Mouse (Mus musculus): ENCODE results near the gene Syn2.
"Not testable (repeated sequence)": the region's sequence is repeated elsewhere in the genome, so short reads cannot be mapped to it uniquely, and the experiment has no call there.

Gene Syn2

DNA sequence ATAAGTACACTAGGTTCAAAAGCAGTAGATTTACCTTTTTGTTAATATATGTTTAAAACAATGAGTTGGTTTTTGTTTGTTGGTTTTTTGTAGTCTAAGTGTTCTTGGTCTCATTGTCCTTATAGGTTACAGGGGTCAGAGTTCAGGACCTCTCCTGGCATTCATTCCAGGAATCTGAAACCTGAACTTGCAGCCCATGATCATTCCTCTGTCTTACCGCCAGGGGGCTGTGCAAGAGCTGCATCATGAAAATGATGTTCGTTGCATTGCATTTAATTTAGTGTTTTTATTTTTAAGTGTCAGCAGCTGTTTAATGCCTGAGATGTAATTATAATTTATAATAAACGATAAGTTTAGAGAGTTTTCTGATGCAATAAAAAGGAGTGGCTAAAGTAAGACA, 40.1 kb downstream of the Syn2 start:
- peak in 1 of 2 experiments; percentile 41 for DNase-seq (ENCODE audit: inconsistent age in 2 of 2, low spot score in 1 of 2)

DNA sequence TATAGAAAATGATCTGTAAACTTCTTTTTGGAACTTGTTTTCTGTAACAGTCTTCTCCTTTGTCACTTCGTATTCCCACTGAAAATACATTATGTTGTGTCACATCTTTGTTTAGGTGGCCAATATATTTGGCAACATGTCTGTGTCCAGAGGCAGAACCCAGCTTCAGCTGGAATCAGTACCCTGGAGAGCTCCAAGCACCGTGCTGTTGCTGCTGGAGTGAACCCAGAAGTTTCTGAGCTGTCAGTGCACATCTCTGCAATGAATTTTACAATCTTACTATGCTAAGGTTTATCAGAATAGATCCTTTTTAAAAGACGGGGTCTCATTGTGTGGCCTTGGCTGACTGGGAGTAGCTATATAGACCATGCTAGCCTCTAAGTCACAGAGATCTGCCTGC, 44.1 kb downstream of the Syn2 start:
- DNase-seq (ENCODE audit: inconsistent age in 2 of 2, low spot score in 1 of 2) = peak; percentile 38 to 78

DNA sequence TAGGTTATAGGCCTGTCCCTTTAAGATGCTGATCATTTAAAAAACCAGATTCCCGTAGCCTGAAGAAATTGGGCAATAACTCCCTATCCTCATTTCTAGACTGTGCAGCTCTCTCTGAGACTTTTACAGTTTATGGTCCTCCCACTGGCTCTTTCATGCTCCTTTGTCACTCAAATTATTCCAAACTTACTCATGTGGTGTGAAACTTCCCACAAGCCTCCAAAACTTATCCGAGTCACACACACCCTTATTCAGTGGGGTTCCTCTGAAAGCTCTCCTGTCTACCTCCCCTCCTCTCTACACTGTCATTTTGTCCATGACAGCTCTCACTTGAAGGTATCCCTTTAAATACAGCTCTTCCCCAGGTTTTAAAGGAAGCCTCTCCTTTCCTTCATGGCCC, 46.4 kb downstream of the Syn2 start:
- no peak for DNase-seq (ENCODE audit: inconsistent age in 2 of 2, low spot score in 1 of 2)

- no peak for DNase-seq (ENCODE audit: inconsistent age in 2 of 2, low spot score in 1 of 2)
Observed at GRCm38 (mm10) chr6:115191111-115191510, 56.4 kb downstream of the Syn2 start.

GRCm38 (mm10) chr6:115200753-115201152, 66.1 kb downstream of the Syn2 start:
- no peak for DNase-seq (ENCODE audit: inconsistent age in 2 of 2, low spot score in 1 of 2)

DNA sequence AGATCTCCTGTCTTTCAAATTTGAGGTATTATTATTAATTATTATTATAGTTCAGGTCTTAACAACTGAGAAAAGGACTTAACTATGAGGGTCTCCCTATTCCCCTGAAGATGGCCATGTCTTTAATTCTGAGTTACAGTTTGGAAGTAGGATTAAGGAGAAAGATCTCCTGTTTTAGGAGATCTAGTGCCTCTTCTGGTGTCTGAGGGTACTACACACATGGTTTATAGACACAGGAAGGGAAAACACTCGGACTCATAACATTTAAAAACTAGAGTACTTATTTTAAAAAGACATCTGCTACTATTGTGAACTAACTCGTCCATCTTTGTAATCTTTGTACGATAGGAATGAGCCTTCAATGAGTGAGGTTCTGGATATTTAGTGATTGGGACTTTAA, 68.3 kb downstream of the Syn2 start:
- no peak for DNase-seq (ENCODE audit: inconsistent age in 2 of 2, low spot score in 1 of 2)

- peak in 1 of 2 experiments; percentile 40 for DNase-seq (ENCODE audit: inconsistent age in 2 of 2, low spot score in 1 of 2)
Observed at GRCm38 (mm10) chr6:115210187-115210586, 75.5 kb downstream of the Syn2 start.

GRCm38 (mm10) chr6:115210820-115211219, 76.1 kb downstream of the Syn2 start:
- DNase-seq (ENCODE audit: inconsistent age in 2 of 2, low spot score in 1 of 2) = no peak

- DNase-seq (ENCODE audit: inconsistent age in 2 of 2, low spot score in 1 of 2) = no peak
Observed at GRCm38 (mm10) chr6:115212132-115212903, 77.6 kb downstream of the Syn2 start.

GRCm38 (mm10) chr6:115213129-115213528, 78.4 kb downstream of the Syn2 start:
- DNase-seq (ENCODE audit: inconsistent age in 2 of 2, low spot score in 1 of 2) = peak in 1 of 2 experiments; percentile 38

DNA sequence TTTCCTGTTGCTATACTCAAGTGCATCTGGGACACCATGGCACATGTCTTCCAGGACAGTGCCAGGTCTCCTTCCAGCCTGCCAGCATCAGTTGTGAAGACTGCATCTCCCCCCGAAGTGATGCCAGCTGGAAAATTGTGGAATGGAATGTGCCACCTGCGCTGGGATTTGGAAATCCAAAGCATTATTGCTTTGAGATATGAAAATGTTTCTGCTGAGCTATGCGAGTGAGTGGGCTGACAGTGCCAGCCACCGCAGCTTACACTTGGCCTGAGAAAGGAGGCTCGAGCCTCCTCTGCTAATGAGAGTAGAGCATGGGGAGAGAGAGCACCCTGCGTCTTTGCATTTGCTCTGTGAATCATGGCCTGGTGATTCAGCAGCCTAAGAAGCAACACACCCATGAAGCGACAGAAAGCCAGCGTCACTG, 86.5 kb downstream of the Syn2 start:
- no peak for DNase-seq (ENCODE audit: inconsistent age in 2 of 2, low spot score in 1 of 2)

- DNase-seq (ENCODE audit: inconsistent age in 2 of 2, low spot score in 1 of 2) = peak; percentile 37 to 80
Observed at GRCm38 (mm10) chr6:115225519-115225918, 90.8 kb downstream of the Syn2 start.

- no peak for DNase-seq (ENCODE audit: inconsistent age in 2 of 2, low spot score in 1 of 2)
Observed at GRCm38 (mm10) chr6:115227043-115227442, 92.3 kb downstream of the Syn2 start, which contains the start of gene Gm17482. Gene Gm17482, plus strand, starts transcription at chr6:115227343.

- DNase-seq (ENCODE audit: inconsistent age in 2 of 2, low spot score in 1 of 2) = peak; percentile 73 to 93
Observed at GRCm38 (mm10) chr6:115227529-115227928, 92.8 kb downstream of the Syn2 start.

DNA sequence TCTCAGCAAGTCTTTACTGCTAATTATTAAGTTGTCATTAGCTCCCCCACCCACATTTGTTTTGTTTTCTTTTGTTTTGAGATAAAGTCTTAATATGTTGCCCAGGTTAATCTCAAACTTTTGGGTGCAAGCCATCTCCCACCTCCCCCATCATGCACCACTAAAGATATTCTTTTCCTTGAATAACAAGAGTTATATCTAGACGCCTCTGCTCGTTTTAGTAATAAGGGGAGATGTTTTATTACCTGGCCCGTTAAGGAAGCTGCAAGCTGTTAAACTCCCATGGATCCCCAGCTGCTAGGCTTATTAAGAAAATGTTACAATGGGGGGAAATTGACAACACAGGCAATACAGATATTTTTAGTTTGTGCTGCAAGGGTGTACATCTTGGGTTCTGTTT, 95.9 kb downstream of the Syn2 start:
- no peak for DNase-seq (ENCODE audit: inconsistent age in 2 of 2, low spot score in 1 of 2)

- no peak for DNase-seq (ENCODE audit: inconsistent age in 2 of 2, low spot score in 1 of 2)
Observed at GRCm38 (mm10) chr6:115231836-115232235, 97.1 kb downstream of the Syn2 start.

DNA sequence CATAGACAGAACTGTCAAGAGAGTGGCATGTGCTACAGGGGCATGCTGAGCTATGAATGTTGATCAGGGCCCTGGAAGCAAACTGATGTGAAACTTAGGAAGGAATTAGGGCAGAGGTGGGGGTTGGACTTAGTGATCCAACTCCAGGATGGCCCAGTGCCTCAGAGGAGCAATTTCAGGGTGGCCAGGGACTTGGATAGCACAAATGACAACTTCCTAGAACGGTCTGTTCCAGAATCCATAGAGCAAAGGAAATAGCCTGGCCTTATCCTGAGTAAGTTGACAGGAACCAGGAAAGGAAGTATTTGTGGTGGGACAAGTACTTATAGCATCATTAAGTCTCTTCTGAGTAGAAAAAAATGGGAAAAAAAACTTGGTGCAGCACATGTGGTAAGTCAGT, 97.9 kb downstream of the Syn2 start:
- DNase-seq (ENCODE audit: inconsistent age in 2 of 2, low spot score in 1 of 2) = no peak

DNA sequence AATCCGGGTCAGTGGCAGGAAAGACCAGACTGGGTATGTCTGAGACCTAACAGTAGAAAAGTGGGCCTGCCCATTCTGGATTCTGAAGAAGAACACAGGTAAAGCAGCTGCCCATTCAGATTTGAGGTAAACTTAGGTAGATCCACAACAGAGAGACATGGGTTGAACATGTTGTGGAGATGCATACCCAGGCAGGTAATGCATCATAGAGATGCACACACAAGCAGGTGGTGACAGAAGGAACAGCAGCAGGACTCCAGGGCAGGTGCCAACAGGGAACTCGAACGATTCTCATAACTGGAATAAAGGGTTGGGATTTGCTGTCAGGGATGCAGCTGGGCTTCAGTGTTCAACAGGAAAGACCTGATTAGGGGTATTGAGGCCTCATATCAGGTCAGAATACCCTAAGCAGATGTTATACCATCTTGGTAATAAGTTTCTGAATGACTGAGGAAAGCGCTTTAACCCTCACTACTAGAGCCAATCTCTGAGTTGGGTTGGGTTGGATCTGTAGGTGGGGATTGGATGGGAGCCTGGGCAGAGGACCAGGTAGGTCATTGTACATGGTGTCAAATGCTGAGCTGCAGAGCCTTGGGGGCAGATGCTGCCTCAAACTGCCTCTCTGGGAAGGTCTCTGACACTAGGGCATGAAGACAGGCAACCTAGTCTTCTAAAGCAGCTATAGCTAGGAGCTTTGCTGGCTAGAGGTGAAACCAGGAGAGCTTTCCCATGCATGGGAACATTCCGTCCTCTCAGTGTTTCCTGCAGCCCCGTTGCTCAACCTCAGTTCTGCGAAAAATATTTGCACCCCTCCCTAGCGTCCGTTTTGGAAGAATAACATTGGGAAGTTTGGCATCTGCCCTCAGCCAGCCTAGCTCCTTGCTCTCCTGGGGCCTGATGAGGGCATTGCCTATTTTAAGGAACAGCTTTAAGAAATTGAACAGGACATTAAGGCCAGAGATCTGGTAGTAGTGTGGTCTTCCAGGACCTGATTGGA, 103.6 kb downstream of the Syn2 start:
- DNase-seq (ENCODE audit: inconsistent age in 2 of 2, low spot score in 1 of 2) = peak in 1 of 2 experiments; percentile 61

DNA sequence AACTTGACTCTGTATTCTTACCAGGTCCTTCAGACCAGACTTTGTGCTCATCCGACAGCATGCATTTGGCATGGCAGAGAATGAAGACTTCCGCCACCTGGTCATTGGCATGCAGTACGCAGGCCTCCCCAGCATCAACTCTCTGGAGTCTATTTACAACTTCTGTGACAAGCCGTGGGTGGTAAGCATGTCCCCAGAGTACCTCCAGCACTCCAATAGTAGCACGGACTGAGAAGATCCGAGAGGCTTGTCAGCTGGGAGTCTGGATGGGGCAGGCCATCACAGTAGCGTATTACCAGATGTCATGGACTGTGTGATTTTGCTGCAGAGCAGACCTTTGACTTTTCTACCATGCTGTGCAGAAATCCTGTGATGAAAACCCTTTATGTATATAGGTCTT, 104.6 kb downstream of the Syn2 start:
- DNase-seq (ENCODE audit: inconsistent age in 2 of 2, low spot score in 1 of 2) = no peak

DNA sequence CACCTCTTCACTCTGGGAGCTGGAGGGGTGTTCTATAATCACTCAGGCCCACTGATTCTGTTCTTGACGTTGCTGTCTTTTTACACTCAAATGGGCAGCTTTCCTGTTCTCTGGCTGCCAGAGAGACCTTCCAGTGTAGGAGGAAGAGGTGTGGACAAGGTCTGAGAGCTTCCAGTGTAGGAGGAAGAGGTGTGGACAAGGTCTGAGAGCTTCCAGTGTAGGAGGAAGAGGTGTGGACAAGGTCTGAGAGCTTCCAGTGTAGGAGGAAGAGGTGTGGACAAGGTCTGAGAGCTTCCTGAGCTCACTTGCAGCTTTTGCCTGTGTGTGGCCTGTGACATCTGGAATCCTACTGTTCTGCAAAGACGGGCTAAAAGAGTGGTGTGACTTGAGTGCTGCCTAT, 105.7 kb downstream of the Syn2 start:
- not testable (repeated sequence) for DNase-seq (ENCODE audit: inconsistent age in 2 of 2, low spot score in 1 of 2)

GRCm38 (mm10) chr6:115241131-115241699, 106.5 kb downstream of the Syn2 start:
- no peak for DNase-seq (ENCODE audit: inconsistent age in 2 of 2, low spot score in 1 of 2)
